Mouse (Mus musculus) T-cell, adult 2 months (primary cell): ENCODE measurements around the gene Duxbl1.
"Not testable (repeated sequence)": the region's sequence is repeated elsewhere in the genome, so short reads cannot be mapped to it uniquely, and the experiment has no call there.

ENCODE experiments used
- DNase-seq: peaks from one replicate; pipeline ENCODE4 v3.0.0; 2022; ENCODE audit warnings: low spot score

The Duxbl1 gene

GRCm38 (mm10) chr14:25978371-25979241 is at the start of gene Duxbl1:
Duxbl1 (plus strand) TSS chr14:25978577.
- DNase-seq: not testable (repeated sequence)

- not testable (repeated sequence) for DNase-seq
Measured at GRCm38 (mm10) chr14:25936867-25937630, 41.3 kb upstream of the Duxbl1 start.

- not testable (repeated sequence) for DNase-seq
Measured at GRCm38 (mm10) chr14:25938004-25938403, 40.4 kb upstream of the Duxbl1 start, which contains the start of gene Cphx1. Cphx1 (plus strand) TSS chr14:25938304.

GRCm38 (mm10) chr14:25957861-25958260 is 20.5 kb upstream of the Duxbl1 start:
- DNase-seq: not testable (repeated sequence)

- not testable (repeated sequence) for DNase-seq
Measured at GRCm38 (mm10) chr14:25979242-25979941, 1.0 kb downstream of the Duxbl1 start.

- not testable (repeated sequence) for DNase-seq
Measured at GRCm38 (mm10) chr14:25981880-25982279, 3.5 kb downstream of the Duxbl1 start.

- DNase-seq: not testable (repeated sequence)
Measured at GRCm38 (mm10) chr14:26007462-26007861, 29.1 kb downstream of the Duxbl1 start.

- DNase-seq: not testable (repeated sequence)
Measured at GRCm38 (mm10) chr14:26016414-26016813, 38.0 kb downstream of the Duxbl1 start.

GRCm38 (mm10) chr14:26021555-26021954 is 43.2 kb downstream of the Duxbl1 start:
- DNase-seq: not testable (repeated sequence)

- not testable (repeated sequence) for DNase-seq
Measured at GRCm38 (mm10) chr14:26022831-26023230, 44.5 kb downstream of the Duxbl1 start.

GRCm38 (mm10) chr14:26025653-26026052 is 47.3 kb downstream of the Duxbl1 start:
- DNase-seq: not testable (repeated sequence)

GRCm38 (mm10) chr14:26034364-26034763 is 56.0 kb downstream of the Duxbl1 start:
- not testable (repeated sequence) for DNase-seq

- DNase-seq: not testable (repeated sequence)
Measured at GRCm38 (mm10) chr14:26035439-26035838, 57.1 kb downstream of the Duxbl1 start.
